Mouse (Mus musculus) midbrain, embryonic 10.5 days (tissue): ENCODE data around the gene Usp33. TPM values are rescaled to one million over a fixed set of nuclear protein-coding genes. Genes with fewer than 3 reads are reported as not detected.
A peak's percentile ranks its signal among the peaks of the same experiment; 100 is the strongest.

Source experiments
- DNase-seq: peaks from one replicate; pipeline ENCODE4 v3.0.0-alpha.2; 2017; ENCODE audit warnings: low spot score
- H3K27ac ChIP-seq: fragments of 300-500 bp; sonication (generic); replicated peaks from 2 replicates; pipeline ENCODE4 v1.5.1; 2016; ENCODE audit warnings: mild to moderate bottlenecking
- H3K27me3 ChIP-seq: fragments of 300-500 bp; sonication (generic); 2 replicates; pipeline ENCODE4 v1.6.1; 2016; ENCODE audit warnings: low read depth, mild to moderate bottlenecking; ENCODE audit not compliant: poor library complexity, severe bottlenecking
- H3K36me3 ChIP-seq: fragments of 300-500 bp; sonication (generic); 2 replicates; pipeline ENCODE4 v1.6.1; 2016; ENCODE audit warnings: mild to moderate bottlenecking, moderate library complexity
- H3K4me1 ChIP-seq: fragments of 300-500 bp; sonication (generic); 2 replicates; pipeline ENCODE4 v1.6.1; 2016
- H3K4me3 ChIP-seq: fragments of 300-500 bp; sonication (generic); 2 replicates; pipeline ENCODE4 v1.5.1; 2016; ENCODE audit warnings: mild to moderate bottlenecking, moderate library complexity
- H3K9me3 ChIP-seq: fragments of 300-500 bp; sonication (generic); replicated peaks from 2 replicates; pipeline ENCODE4 v1.6.1; 2016; ENCODE audit warnings: mild to moderate bottlenecking
- WGBS: fragments of 180-500 bp; shearing (Covaris S2); methylation state at CpG from one replicate; pipeline ENCODE4 v1.1.7; 2016; 5-methylcytosine and 5-hydroxymethylcytosine counted together
- polyA plus RNA-seq: library from polyadenylated mRNA; unstranded; fragments of >200 nt; fragmentation: Nextera tagmentation; extraction: Ambion mirVana; gene quantifications from 2 replicates; pipeline ENCODE4 v1.2.1, GENCODE M21; 2016

Usp33 gene
- polyA plus RNA-seq, 1 experiment from 2014 or later: 47.2 TPM

DNA sequence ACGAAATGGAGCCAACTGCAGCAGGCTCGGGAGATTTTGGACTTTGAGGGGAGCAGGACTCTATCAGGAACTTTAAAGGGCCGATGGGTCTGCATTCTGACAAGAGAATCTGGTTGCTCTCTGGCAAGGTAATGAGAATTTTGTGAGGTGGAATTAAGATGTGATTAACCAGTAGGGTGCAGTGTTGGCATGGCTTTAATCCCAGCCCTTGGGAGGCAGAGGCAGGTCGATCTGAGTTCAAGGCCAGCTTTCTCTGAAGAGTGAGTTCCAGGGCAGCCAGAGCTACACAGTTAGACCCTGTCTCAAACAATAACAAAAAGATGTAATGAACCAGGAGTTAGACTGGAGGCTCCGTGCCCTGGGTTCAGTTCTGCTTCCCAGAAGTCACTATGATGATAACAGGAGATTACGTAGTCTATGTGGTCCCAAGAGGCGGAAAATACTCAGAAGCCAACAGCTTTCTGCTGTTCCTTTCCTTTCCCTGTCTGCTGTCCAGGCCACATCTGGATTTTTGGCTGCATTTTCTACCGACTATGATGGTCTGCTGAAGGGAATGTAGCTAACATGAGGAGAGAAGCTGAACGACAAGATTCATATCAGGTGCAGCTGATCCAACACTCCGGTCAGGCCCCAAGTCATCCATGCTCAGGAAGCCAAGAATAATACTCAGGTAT is 25.2 kb upstream of the Usp33 start:
- no peaks in the 10 kb centered on the region for H3K9me3 ChIP-seq
- no peaks in the 10 kb centered on the region for H3K27me3 ChIP-seq
- 92% methylated on average over 10 of the region's 10 CpGs for WGBS
- no peak for DNase-seq
- no peak overlapping the region for H3K27ac ChIP-seq
- H3K36me3 ChIP-seq: peaks cover 39% of the 10 kb centered on the region
- no peaks in the 10 kb centered on the region for H3K4me1 ChIP-seq
- no peak overlapping the region for H3K4me3 ChIP-seq

DNA sequence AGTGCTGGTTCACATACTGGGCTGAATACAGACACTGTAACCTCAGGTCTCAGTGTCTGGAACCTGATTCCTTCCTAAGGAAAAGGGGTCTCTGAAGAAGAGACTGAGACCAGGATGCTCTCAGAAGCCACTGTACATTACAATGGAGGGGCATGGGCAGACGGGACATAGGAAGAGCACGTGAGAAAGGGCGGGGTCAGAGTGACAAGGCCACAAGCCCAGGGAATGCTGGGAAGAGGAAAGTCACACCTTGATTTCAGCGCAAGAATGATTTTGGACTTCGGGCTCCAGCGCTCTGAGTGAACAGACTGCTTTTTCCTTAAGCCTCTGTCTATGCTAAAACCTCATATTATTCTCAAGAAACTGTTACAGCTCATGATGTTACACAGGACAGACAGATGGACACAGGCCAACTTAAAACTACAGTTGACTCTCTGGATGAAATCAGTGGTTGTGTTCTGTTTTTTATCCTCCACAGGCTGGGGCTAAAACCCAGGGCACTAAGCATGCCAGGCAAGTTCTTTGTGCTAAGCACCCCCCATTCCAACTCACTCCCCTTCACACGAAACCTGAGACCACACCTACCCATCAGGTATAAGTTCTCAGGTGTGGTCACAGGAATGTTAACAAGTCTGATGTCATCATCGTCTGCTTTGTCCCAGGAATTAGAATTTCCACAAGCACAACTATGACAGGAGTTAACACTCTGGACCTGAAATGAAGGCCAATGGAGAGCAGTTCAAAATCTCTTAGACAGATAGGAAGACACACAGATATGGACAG is 24.3 kb upstream of the Usp33 start:
- no peaks in the 10 kb centered on the region for H3K4me1 ChIP-seq
- no peak for DNase-seq
- no peak overlapping the region for H3K27ac ChIP-seq
- H3K36me3 ChIP-seq: peaks cover 38% of the 10 kb centered on the region
- 94% methylated on average over 8 of the region's 8 CpGs for WGBS
- H3K27me3 ChIP-seq: no peaks in the 10 kb centered on the region
- H3K4me3 ChIP-seq: no peak overlapping the region
- H3K9me3 ChIP-seq: no peaks in the 10 kb centered on the region

DNA sequence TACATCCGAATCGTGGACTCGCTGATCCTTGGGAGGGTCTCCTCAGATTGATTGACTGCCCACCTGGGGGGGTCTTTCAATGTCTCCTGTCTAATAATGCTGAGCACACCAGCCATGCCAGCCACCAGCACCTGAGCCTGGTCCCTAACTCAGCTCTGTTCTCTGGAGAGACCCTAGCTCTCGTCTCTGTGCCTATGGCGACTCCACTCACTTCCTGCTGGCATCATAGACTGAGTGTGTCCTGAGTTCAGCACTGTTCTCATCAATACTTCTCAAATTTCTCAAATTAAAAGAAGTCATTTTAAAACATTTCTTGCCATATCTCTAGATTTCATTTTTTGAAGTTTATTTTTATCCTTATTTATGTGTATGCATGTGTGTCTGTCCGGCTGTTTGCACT is 14.2 kb upstream of the Usp33 start:
- 95% methylated on average over 6 of the region's 6 CpGs for WGBS
- Histone ChIP-seq H3K9me3 (no peaks in the 10 kb centered on the region), H3K36me3 (peaks cover 50% of the 10 kb centered on the region), H3K4me3 (no peak overlapping the region), H3K27ac (no peak overlapping the region), H3K27me3 (no peaks in the 10 kb centered on the region), H3K4me1 (peaks cover 2% of the 10 kb centered on the region; the same call in 1 of the 2 replicates)
- DNase-seq: no peak

DNA sequence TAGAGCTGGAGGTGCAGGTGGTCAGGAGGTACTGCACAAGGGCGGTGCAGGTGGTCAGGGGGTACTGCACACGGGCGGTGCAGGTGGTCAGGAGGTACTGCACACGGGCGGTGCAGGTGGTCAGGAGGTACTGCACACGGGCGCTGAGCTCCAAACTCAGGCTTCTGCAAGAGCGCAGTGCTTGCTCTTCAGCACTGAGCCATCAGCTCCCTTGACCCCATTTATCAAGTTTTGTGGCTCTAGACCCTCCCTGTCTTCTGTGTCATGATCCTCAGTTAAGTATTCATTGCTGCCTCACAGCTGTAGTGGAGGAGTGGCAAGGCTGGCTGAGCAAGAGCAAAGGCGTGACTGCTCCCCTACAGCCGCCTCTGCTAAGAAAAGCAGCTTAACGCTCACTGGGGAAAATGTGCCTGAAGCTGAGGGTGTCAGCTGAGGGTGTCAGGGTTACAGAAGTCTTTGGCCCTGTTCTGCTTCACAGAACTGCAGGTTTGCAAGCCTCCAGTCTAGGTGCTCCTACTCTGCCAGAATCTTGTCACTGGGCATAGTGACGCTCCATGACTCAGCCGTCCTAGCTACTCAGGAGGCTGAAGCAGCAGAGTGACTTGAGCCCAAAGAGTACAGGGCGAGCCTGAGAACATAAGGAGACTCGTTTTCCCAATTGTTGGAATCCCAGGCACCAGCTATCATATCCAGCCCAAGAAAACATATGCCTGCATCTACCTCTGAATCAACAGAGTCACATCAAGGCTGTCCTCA is 13.6 kb upstream of the Usp33 start:
- Histone ChIP-seq H3K9me3 (no peaks in the 10 kb centered on the region), H3K36me3 (peaks cover 56% of the 10 kb centered on the region), H3K27ac (no peak overlapping the region), H3K4me3 (no peak overlapping the region), H3K27me3 (no peaks in the 10 kb centered on the region), H3K4me1 (peaks cover 3% of the 10 kb centered on the region; the same call in 1 of the 2 replicates)
- 92% methylated on average over 15 of the region's 15 CpGs for WGBS
- no peak for DNase-seq

DNA sequence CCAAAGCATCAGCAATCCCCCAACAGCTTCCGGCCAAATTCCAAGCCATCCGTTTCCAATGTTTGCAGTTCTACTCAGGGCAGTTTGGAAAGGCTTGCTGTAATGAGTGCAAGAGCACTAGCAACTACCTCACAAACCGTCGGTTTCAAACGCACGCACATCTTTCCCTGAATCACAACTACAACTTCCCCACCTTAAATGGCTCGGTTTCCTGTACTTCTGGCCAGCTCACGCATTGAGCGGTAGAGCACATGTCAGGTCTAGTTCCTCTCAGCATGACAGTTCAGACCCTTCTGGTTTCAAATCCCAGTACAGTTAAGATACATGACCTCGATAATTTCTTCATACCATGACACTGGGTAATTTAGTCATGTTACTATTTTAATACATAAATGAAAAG is 12.6 kb upstream of the Usp33 start:
- H3K27me3 ChIP-seq: no peaks in the 10 kb centered on the region
- peaks cover 60% of the 10 kb centered on the region for H3K36me3 ChIP-seq
- H3K9me3 ChIP-seq: no peaks in the 10 kb centered on the region
- WGBS: 94% methylated on average over 10 of the region's 10 CpGs
- no peak for DNase-seq
- no peak overlapping the region for H3K4me3 ChIP-seq
- peaks cover 3% of the 10 kb centered on the region; the same call in 1 of the 2 replicates for H3K4me1 ChIP-seq
- no peak overlapping the region for H3K27ac ChIP-seq

DNA sequence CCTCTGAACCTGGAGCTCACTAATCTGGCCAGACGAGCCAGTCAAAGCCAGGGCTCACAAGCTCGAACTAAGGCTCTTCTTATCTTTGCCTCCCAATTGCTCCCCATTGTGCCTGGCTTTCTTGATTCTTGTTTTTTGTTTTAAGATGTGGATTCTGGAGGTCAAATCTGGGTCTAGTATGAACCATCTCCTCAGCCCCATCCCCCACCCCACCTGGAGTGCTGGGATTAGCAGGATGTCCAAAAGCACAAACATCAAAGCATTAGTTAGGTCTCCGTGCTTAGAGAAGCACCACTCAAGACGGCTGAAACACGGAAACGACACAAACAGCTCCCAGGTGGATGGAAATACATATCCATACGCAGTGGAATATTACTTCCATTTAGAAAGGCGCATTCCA is 10.2 kb upstream of the Usp33 start:
- H3K36me3 ChIP-seq: peaks cover 63% of the 10 kb centered on the region

DNA sequence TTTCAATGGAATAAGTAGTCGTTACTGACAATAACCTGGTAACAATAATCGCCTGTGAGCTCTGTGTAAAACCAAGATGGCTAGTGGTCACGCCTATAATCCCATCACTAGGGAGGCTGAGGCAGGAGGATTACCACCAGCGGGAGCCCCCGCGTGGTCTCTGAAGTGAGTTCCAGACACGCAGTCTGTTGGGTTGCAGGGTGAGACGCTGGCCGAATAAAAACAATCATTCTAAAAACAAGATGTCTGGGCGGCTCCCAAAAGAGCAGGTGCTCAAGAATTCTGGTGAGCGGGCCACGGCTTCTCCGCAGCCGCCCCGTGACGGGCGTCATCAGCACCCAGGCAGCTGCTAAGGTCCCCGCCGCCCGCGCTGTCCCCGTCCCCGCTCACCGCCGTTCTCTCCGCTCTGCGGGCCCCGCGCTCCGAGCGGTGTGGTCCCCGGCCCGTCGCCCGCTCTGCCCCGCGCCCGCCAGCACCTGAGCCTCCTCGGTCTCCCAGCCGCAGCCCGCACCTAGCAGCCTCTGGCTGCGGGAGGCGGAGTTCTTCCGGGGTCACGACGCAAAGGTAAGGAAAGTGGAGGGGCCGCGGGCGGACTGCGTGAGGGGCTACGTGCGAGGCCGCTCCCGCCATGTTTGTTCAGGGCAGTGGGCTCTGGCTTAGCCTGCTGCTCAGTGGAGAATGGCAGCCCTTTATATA is 6.3 kb upstream of the Usp33 start, which contains the start of gene Miga1:
Miga1 (minus strand) TSS at position 546 of the 696 bp plus-strand sequence.
- DNase-seq: peak; percentile 85
- H3K9me3 ChIP-seq: no peaks in the 10 kb centered on the region
- peaks cover 16% of the 10 kb centered on the region for H3K4me1 ChIP-seq
- peaks cover 32% of the 10 kb centered on the region for H3K36me3 ChIP-seq
- H3K4me3 ChIP-seq: peak within 1 kb of the TSS; percentile 89
- H3K27me3 ChIP-seq: no peaks in the 10 kb centered on the region
- H3K27ac ChIP-seq: peak within 1 kb of the TSS; percentile 93
- WGBS: 3% methylated on average over 54 of the region's 54 CpGs

More for the DNA sequence above, 10.2 kb upstream of the Usp33 start:
- no peak overlapping the region for H3K4me3 ChIP-seq
- no peak for DNase-seq
- 77% methylated on average over 8 of the region's 8 CpGs for WGBS
- peaks cover 16% of the 10 kb centered on the region for H3K4me1 ChIP-seq
- H3K27me3 ChIP-seq: no peaks in the 10 kb centered on the region
- no peak overlapping the region for H3K27ac ChIP-seq
- H3K9me3 ChIP-seq: no peaks in the 10 kb centered on the region

DNA sequence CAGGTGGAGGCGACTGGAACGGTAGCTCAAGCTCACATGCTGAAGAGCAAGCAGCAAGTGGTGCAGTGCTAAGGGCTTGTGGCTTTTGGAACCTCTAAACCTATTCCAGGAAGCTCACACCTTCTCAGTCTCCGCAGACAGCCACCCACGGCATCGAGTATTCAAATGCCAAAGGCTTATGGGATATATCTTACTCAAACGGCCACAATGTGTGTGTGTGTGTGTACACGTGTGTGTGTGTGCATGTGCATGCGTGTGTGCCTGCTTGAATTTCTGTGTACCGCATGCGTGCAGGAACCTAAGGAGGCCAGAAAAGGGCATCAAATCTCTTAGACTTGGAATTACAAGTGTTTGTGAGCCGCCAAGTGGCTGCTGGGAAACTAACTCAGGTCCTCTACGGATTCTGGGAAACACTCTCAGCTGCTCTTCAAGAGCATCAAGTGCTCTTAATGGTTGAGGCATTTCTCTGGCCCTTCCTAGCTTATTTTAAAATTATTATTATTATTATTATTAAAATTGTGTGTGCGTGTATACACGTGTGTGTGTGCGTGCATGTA is 3.2 kb upstream of the Usp33 start:
- WGBS: 90% methylated on average over 15 of the region's 15 CpGs
- Histone ChIP-seq H3K27me3 (no peaks in the 10 kb centered on the region), H3K36me3 (0 out of 2 replicates have a peak, but pooled peaks cover 5% of the 10 kb centered on the region), H3K4me1 (peaks cover 23% of the 10 kb centered on the region), H3K9me3 (no peaks in the 10 kb centered on the region), H3K4me3 (no peak overlapping the region), H3K27ac (no peak overlapping the region)
- no peak for DNase-seq

DNA sequence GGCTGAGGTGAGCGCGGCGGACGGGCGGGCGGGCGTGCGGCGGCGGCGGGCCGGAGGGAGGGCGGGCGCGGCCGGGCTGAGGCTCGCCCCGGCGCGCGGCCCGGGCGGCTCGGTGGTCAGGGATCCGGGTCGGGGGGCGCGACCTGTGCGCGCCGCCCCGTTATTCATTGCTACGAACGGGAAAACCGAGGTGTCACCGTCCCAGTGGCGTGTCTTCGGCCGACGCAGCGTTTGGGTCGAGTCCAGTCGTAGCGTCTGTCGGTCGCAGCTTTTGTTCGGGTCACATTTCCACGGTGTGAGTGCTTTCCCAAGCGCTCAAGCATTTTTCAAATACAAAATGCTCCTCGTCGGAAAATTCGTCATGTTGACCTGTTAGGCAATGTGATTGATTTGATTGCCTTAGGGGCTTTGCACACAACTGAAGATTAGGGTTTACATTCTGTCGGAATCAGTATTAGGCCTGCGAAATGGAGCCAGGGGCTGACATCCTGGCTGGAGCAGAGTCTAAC is 409 bp downstream of the Usp33 start:
- Histone ChIP-seq H3K4me3 (peak overlapping the region; percentile 76), H3K36me3 (peaks cover 9% of the 10 kb centered on the region; the same call in 1 of the 2 replicates), H3K27me3 (no peaks in the 10 kb centered on the region), H3K4me1 (peaks cover 33% of the 10 kb centered on the region), H3K9me3 (no peaks in the 10 kb centered on the region), H3K27ac (peak overlapping the region; percentile 89)
- no peak for DNase-seq
- under 1% methylated on average over 54 of the region's 54 CpGs for WGBS

DNA sequence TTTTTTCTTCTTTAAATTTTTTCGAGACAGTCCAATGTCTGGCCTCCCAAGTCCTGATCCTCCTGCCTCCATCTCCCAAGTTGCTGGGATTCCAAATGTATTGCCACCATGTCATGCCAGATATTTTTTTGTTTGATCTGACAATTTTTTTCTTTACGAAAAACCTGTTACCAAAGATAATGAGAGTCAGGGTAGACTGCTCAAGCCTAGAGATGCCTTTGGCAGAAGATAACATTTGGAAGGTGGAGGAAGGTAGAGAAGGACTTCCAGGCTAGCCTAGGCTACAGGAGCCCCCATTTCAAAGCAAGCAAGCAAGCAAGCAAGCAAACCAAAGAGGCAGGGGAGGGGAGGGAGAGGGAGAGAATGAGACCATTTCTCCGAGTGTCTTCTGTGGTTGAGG is 949 bp downstream of the Usp33 start:
- H3K27ac ChIP-seq: peak overlapping the region; percentile 89; the same call in 1 of the 2 replicates
- no peaks in the 10 kb centered on the region for H3K27me3 ChIP-seq
- H3K9me3 ChIP-seq: no peaks in the 10 kb centered on the region
- 54% methylated on average over 3 of the region's 3 CpGs for WGBS
- peaks cover 35% of the 10 kb centered on the region for H3K4me1 ChIP-seq
- peaks cover 9% of the 10 kb centered on the region; the same call in 1 of the 2 replicates for H3K36me3 ChIP-seq
- peak overlapping the region; percentile 76 for H3K4me3 ChIP-seq
- no peak for DNase-seq

DNA sequence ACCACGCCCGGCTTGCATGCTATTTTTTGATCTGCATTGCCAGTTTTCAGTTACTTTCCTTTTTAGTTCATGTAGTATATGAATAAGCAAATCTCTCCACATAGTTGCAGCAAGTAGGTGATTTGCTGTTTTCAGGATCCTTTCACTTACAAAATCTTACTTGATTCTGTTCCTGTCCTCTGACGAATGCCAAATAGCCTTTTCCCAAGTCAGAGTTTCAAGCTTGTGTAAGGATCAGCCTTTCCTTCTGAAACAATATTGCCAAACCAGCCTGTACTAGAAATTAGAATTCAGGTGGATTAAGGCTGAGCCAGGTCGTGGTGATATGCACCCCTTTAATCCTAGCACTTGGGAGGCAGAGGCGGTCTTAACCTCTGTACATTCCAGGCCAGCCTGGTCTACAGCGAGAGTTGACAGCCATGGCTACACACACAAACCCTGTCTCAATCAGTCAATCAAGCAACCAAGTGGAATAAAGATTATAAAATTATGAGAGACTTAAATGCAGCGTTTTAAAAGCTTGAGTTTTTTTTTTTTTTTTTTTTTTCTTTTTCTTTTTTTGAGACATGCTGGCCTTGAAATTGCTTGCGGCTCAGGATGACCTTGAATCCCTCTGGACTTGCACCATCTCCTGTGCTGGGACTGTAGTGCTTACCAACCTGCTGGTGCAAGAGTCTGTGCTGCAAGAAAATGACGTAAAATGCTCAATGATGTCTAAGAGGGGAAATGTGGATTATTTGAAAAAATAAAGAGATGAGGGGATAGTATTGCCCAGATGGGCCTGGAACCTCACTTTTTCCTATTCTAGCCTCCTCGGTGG is 1.9 kb downstream of the Usp33 start:
- no peak for DNase-seq
- Histone ChIP-seq H3K4me3 (no peak overlapping the region; the same call in 1 of the 2 replicates), H3K9me3 (no peaks in the 10 kb centered on the region), H3K27ac (no peak overlapping the region), H3K27me3 (no peaks in the 10 kb centered on the region), H3K36me3 (peaks cover 9% of the 10 kb centered on the region; the same call in 1 of the 2 replicates), H3K4me1 (peaks cover 37% of the 10 kb centered on the region)
- WGBS: 90% methylated on average over 10 of the region's 10 CpGs
